Mouse (Mus musculus): ENCODE measurements around the gene Gm17657.
"Not testable (repeated sequence)": the region's sequence is repeated elsewhere in the genome, so short reads cannot be mapped to it uniquely, and the experiment has no call there.

GRCm38 (mm10) chr17:29498952-29499351 is 50.5 kb downstream of the Gm17657 start:
- not testable (repeated sequence) for TF ChIP-seq POLR2A (IDR thresholded peaks at IDR 0.05; ENCODE audit: insufficient read depth, low read length); CTCF (IDR thresholded peaks at IDR 0.05; ENCODE audit: low read depth, low read length); EP300 (IDR thresholded peaks at IDR 0.05; ENCODE audit: insufficient read depth, low read depth, low read length)

Measured in ES-Bruce4 (cell line).